Mouse (Mus musculus): ENCODE measurements around the gene Hrh3. TPM values are rescaled to one million over a fixed set of nuclear protein-coding genes. Genes with fewer than 3 reads are reported as not detected.
A peak's percentile ranks its signal among the peaks of the same experiment; 100 is the strongest.

The Hrh3 gene
- polyA plus RNA-seq, 1 experiment: 0.16 TPM

GRCm38 (mm10) chr2:180107081-180107480 lies 2.8 kb upstream of the Hrh3 start:
- Histone ChIP-seq H3K36me3 (ENCODE audit: control insufficient read depth, insufficient read depth) (no peaks in the 10 kb centered on the region), H3K4me2 (ENCODE audit: low read depth) (no peak overlapping the region), H3ac (ENCODE audit: control insufficient read depth, insufficient read length) (no peak overlapping the region), H3K79me2 (ENCODE audit: control insufficient read depth, insufficient read depth) (no peaks in the 10 kb centered on the region), H3K4me3 (no peak overlapping the region), H3K27me3 (ENCODE audit: control insufficient read depth, insufficient read depth, insufficient read length) (peaks cover 65% of the 10 kb centered on the region)
- TF ChIP-seq TCF3 (IDR thresholded peaks at IDR 0.05; ENCODE audit: insufficient read length, low read depth) (no peak), POLR2A (IDR thresholded peaks at IDR 0.05; ENCODE audit: insufficient read length, low read depth) (no peak), TCF12 (IDR thresholded peaks at IDR 0.05; ENCODE audit: insufficient read depth, poor library complexity, severe bottlenecking) (no peak), USF1 (IDR thresholded peaks at IDR 0.05; ENCODE audit: low read depth) (no peak), REST (IDR thresholded peaks at IDR 0.05; ENCODE audit: insufficient read depth, insufficient read length) (no peak), E2F4 (IDR thresholded peaks at IDR 0.05; ENCODE audit: insufficient read depth) (no peak)

DNA sequence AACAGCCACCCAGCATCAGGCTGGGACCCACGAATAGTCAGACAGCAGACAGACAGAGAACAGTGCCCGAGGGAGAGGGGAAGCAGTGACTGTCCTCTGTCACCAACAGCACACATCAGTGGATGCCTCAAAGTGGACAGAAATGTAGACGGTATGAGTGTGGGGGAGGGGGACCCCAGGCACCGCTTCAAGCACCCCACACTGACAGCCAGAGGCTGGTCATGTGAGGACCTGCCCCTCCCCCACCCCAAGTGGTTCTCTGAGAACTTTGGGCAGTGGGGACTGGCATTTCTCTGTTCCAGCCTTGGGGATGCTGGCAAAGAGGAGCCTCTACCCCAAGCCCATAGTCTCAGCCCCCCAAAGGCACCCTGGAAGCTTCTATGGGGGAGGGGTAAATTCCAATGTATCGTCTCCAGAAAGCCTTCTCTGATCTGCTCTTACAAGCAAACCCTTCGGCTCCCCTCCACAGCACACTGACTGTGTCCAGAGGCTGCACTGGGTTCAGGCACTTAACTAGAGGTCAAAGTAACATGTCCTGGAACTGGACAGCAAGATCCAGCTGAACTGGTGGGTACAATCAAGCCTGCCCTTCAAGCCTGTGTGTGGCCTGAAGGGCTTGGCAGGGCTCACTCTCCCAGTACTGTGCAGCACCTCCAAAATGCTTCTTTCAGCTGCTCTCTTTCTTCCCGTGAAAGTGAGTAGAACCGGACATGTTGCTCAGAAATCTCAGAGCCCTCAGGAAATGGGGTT lies 1.3 kb upstream of the Hrh3 start:
- Histone ChIP-seq H3K36me3 (ENCODE audit: control insufficient read depth, insufficient read depth) (no peaks in the 10 kb centered on the region), H3K27me3 (ENCODE audit: control insufficient read depth, insufficient read depth, insufficient read length) (peaks cover 72% of the 10 kb centered on the region), H3K4me3 (no peak overlapping the region), H3ac (ENCODE audit: control insufficient read depth, insufficient read length) (no peak overlapping the region), H3K79me2 (ENCODE audit: control insufficient read depth, insufficient read depth) (no peaks in the 10 kb centered on the region), H3K4me2 (ENCODE audit: low read depth) (no peak overlapping the region)
- TF ChIP-seq REST (IDR thresholded peaks at IDR 0.05; ENCODE audit: insufficient read depth, insufficient read length) (no peak), USF1 (IDR thresholded peaks at IDR 0.05; ENCODE audit: low read depth) (no peak), SRF (IDR thresholded peaks at IDR 0.05; ENCODE audit: control insufficient read depth, insufficient read length, low read depth) (no peak), POLR2AphosphoS2 (IDR thresholded peaks at IDR 0.05; ENCODE audit: insufficient read length, low read depth) (no peak), MYOG (IDR thresholded peaks at IDR 0.05; ENCODE audit: control insufficient read depth in 1 of 3, insufficient read depth in 1 of 3, insufficient read length in 2 of 3, low read depth in 2 of 3) (no peak)

GRCm38 (mm10) chr2:180104659-180105377 lies 530 bp upstream of the Hrh3 start:
- peak overlapping the region; percentile 18 for H3K4me2 ChIP-seq (ENCODE audit: low read depth)
- no peak for TF ChIP-seq TCF3 (IDR thresholded peaks at IDR 0.05; ENCODE audit: insufficient read length, low read depth)
- TF ChIP-seq MAX (IDR thresholded peaks at IDR 0.05; ENCODE audit: low read depth): no peak
- TF ChIP-seq POLR2AphosphoS2 (IDR thresholded peaks at IDR 0.05; ENCODE audit: insufficient read length, low read depth): no peak
- TF ChIP-seq E2F4 (IDR thresholded peaks at IDR 0.05; ENCODE audit: insufficient read depth): no peak
- TF ChIP-seq MYOG (IDR thresholded peaks at IDR 0.05; ENCODE audit: control insufficient read depth in 1 of 3, insufficient read depth in 1 of 3, insufficient read length in 2 of 3, low read depth in 2 of 3): no peak
- no peak for TF ChIP-seq MYOD1 (IDR thresholded peaks at IDR 0.05; ENCODE audit: control insufficient read depth in 1 of 3, insufficient read length in 2 of 3, low read depth in 2 of 3)

GRCm38 (mm10) chr2:180103151-180103977 lies 924 bp downstream of the Hrh3 start:
- TF ChIP-seq MYOD1 (IDR thresholded peaks at IDR 0.05; ENCODE audit: control insufficient read depth in 1 of 3, insufficient read length in 2 of 3, low read depth in 2 of 3): peak in 2 of 3 experiments; percentile 21 to 63
- TF ChIP-seq CEBPB (IDR thresholded peaks at IDR 0.05; ENCODE audit: insufficient read depth, poor library complexity, severe bottlenecking): no peak
- peak in 2 of 3 experiments; percentile 8 to 59 for TF ChIP-seq MYOG (IDR thresholded peaks at IDR 0.05; ENCODE audit: control insufficient read depth in 1 of 3, insufficient read depth in 1 of 3, insufficient read length in 2 of 3, low read depth in 2 of 3)
- no peak for TF ChIP-seq MAX (IDR thresholded peaks at IDR 0.05; ENCODE audit: low read depth)
- no peak for TF ChIP-seq SRF (IDR thresholded peaks at IDR 0.05; ENCODE audit: control insufficient read depth, insufficient read length, low read depth)
- H3K36me3 ChIP-seq (ENCODE audit: control insufficient read depth, insufficient read depth): no peaks in the 10 kb centered on the region
- H3K4me3 ChIP-seq: no peak overlapping the region
- H3K27me3 ChIP-seq (ENCODE audit: control insufficient read depth, insufficient read depth, insufficient read length): peaks cover 75% of the 10 kb centered on the region
- H3K79me2 ChIP-seq (ENCODE audit: control insufficient read depth, insufficient read depth): no peaks in the 10 kb centered on the region
- H3K4me2 ChIP-seq (ENCODE audit: low read depth): peak overlapping the region; percentile 18
- H3ac ChIP-seq (ENCODE audit: control insufficient read depth, insufficient read length): no peak overlapping the region

More at GRCm38 (mm10) chr2:180104659-180105377, 530 bp upstream of the Hrh3 start:
- no peak overlapping the region for H3ac ChIP-seq (ENCODE audit: control insufficient read depth, insufficient read length)
- no peaks in the 10 kb centered on the region for H3K79me2 ChIP-seq (ENCODE audit: control insufficient read depth, insufficient read depth)
- H3K4me3 ChIP-seq: no peak overlapping the region
- peaks cover 72% of the 10 kb centered on the region for H3K27me3 ChIP-seq (ENCODE audit: control insufficient read depth, insufficient read depth, insufficient read length)
- H3K36me3 ChIP-seq (ENCODE audit: control insufficient read depth, insufficient read depth): no peaks in the 10 kb centered on the region

DNA sequence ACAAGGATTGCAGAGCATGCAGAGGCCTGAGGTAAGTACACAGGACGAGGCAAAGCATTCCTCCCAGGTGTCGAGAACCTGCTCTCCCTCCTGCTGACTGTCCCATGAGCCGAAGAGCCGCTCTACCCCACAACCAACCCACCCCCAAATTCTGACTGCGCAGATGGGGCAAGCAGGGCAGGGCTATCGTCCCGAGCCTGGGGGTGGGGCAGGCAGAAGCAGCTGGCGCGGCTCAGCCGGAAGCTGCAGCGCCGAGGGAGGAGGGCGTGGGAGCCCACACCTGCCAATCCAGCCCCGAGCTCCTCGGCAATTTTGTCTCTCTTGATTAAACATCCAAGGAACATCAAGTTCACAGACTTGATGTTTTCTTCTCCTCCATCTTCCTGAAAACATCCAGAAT lies 4.8 kb downstream of the Hrh3 start:
- Histone ChIP-seq H3K27me3 (ENCODE audit: control insufficient read depth, insufficient read depth, insufficient read length) (peaks cover 91% of the 10 kb centered on the region), H3K4me2 (ENCODE audit: low read depth) (peak overlapping the region; percentile 48), H3ac (ENCODE audit: control insufficient read depth, insufficient read length) (no peak overlapping the region), H3K79me2 (ENCODE audit: control insufficient read depth, insufficient read depth) (no peaks in the 10 kb centered on the region), H3K36me3 (ENCODE audit: control insufficient read depth, insufficient read depth) (no peaks in the 10 kb centered on the region), H3K4me3 (no peak overlapping the region)
- no peak for TF ChIP-seq MAX (IDR thresholded peaks at IDR 0.05; ENCODE audit: low read depth)
- TF ChIP-seq TCF3 (IDR thresholded peaks at IDR 0.05; ENCODE audit: insufficient read length, low read depth): no peak
- TF ChIP-seq MYOG (IDR thresholded peaks at IDR 0.05; ENCODE audit: control insufficient read depth in 1 of 3, insufficient read depth in 1 of 3, insufficient read length in 2 of 3, low read depth in 2 of 3): peak; percentile 6 to 91 (median 79)
- TF ChIP-seq MYOD1 (IDR thresholded peaks at IDR 0.05; ENCODE audit: control insufficient read depth in 1 of 3, insufficient read length in 2 of 3, low read depth in 2 of 3): peak in 2 of 3 experiments; percentile 62 to 90
- TF ChIP-seq TCF12 (IDR thresholded peaks at IDR 0.05; ENCODE audit: insufficient read depth, poor library complexity, severe bottlenecking): no peak
- TF ChIP-seq CEBPB (IDR thresholded peaks at IDR 0.05; ENCODE audit: insufficient read depth, poor library complexity, severe bottlenecking): no peak
- no peak for TF ChIP-seq REST (IDR thresholded peaks at IDR 0.05; ENCODE audit: insufficient read depth, insufficient read length)
- TF ChIP-seq E2F4 (IDR thresholded peaks at IDR 0.05; ENCODE audit: insufficient read depth): no peak

All from myocyte (in vitro differentiated cells).